Mouse (Mus musculus): ENCODE measurements around the gene B4galt1. TPM values are rescaled to one million over a fixed set of nuclear protein-coding genes. Genes with fewer than 3 reads are reported as not detected.

The B4galt1 gene
- polyA plus RNA-seq, 1 experiment from 2014 or later: 46.2 TPM

GRCm38 (mm10) chr4:40870206-40870605 is 16.4 kb upstream of the B4galt1 start:
- no peaks in the 10 kb centered on the region for H3K36me3 ChIP-seq
- no peak overlapping the region for H3K4me2 ChIP-seq
- WGBS: 69% methylated on average over 4 of the region's 4 CpGs
- peaks cover 39% of the 10 kb centered on the region for H3K4me1 ChIP-seq
- no peak for ATAC-seq (ENCODE audit: extremely low read depth, insufficient number of reproducible peaks, low FRiP score, low TSS enrichment)
- H3K9ac ChIP-seq: no peak overlapping the region
- H3K4me3 ChIP-seq: no peak overlapping the region
- H3K27me3 ChIP-seq (replicated peaks): no peaks in the 10 kb centered on the region
- no peaks in the 10 kb centered on the region for H3K9me3 ChIP-seq
- H3K27ac ChIP-seq (replicated peaks): no peak overlapping the region

- ATAC-seq (ENCODE audit: extremely low read depth, insufficient number of reproducible peaks, low FRiP score, low TSS enrichment): no peak
- no peaks in the 10 kb centered on the region for H3K27me3 ChIP-seq (replicated peaks)
- no peaks in the 10 kb centered on the region for H3K36me3 ChIP-seq
- no peak overlapping the region for H3K4me3 ChIP-seq
- no peaks in the 10 kb centered on the region for H3K9me3 ChIP-seq
- no peak overlapping the region for H3K9ac ChIP-seq
- H3K4me2 ChIP-seq: peak overlapping the region; percentile 5; the same call in 1 of the 2 replicates
- peak overlapping the region; percentile 75 for H3K27ac ChIP-seq (replicated peaks)
- 59% methylated on average over 13 of the region's 13 CpGs for WGBS
- peaks cover 26% of the 10 kb centered on the region for H3K4me1 ChIP-seq
Observed at GRCm38 (mm10) chr4:40868554-40869232, 14.9 kb upstream of the B4galt1 start.

- H3K9ac ChIP-seq: no peak overlapping the region
- no peaks in the 10 kb centered on the region for H3K9me3 ChIP-seq
- no peak for ATAC-seq (ENCODE audit: extremely low read depth, insufficient number of reproducible peaks, low FRiP score, low TSS enrichment)
- H3K27me3 ChIP-seq (replicated peaks): no peaks in the 10 kb centered on the region
- H3K4me1 ChIP-seq: peaks cover 11% of the 10 kb centered on the region
- no peak overlapping the region for H3K4me3 ChIP-seq
- no peaks in the 10 kb centered on the region for H3K36me3 ChIP-seq
- no peak overlapping the region for H3K4me2 ChIP-seq
- 93% methylated on average over 12 of the region's 12 CpGs for WGBS
- no peak overlapping the region for H3K27ac ChIP-seq (replicated peaks)
Observed at GRCm38 (mm10) chr4:40864361-40864760, 10.6 kb upstream of the B4galt1 start.

DNA sequence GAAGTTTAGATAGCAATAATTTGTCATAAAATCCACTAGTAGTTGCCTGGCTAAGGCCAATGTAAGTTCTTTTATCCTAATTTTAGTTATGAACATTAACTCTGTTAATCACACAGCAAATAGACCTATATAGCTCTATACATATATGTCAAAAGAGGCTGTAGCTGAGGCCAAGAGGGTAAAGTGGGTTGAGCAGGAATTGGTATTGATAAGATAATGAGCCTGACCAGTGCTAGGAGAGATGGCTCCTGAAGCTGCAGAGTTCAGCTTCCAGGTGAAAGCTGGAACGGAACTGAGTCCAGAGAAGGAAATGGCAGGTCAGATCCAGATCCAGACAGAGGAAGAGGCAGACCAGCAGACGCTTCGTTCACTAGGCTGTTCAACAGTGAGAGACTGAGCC is 9.5 kb upstream of the B4galt1 start:
- H3K9me3 ChIP-seq: no peaks in the 10 kb centered on the region
- no peak overlapping the region for H3K27ac ChIP-seq (replicated peaks)
- H3K36me3 ChIP-seq: no peaks in the 10 kb centered on the region
- WGBS: 54% methylated on average over 3 of the region's 3 CpGs
- H3K27me3 ChIP-seq (replicated peaks): no peaks in the 10 kb centered on the region
- H3K4me3 ChIP-seq: no peak overlapping the region
- peaks cover 1% of the 10 kb centered on the region for H3K4me1 ChIP-seq
- H3K9ac ChIP-seq: no peak overlapping the region
- no peak for ATAC-seq (ENCODE audit: extremely low read depth, insufficient number of reproducible peaks, low FRiP score, low TSS enrichment)
- no peak overlapping the region for H3K4me2 ChIP-seq

GRCm38 (mm10) chr4:40861131-40861530 is 7.3 kb upstream of the B4galt1 start:
- Histone ChIP-seq H3K27me3 (replicated peaks) (no peaks in the 10 kb centered on the region), H3K9ac (no peak overlapping the region), H3K9me3 (no peaks in the 10 kb centered on the region), H3K4me3 (no peak overlapping the region), H3K36me3 (no peaks in the 10 kb centered on the region), H3K4me1 (no peaks in the 10 kb centered on the region), H3K27ac (replicated peaks) (no peak overlapping the region), H3K4me2 (no peak overlapping the region)
- ATAC-seq (ENCODE audit: extremely low read depth, insufficient number of reproducible peaks, low FRiP score, low TSS enrichment): no peak
- 79% methylated on average over 3 of the region's 3 CpGs for WGBS

DNA sequence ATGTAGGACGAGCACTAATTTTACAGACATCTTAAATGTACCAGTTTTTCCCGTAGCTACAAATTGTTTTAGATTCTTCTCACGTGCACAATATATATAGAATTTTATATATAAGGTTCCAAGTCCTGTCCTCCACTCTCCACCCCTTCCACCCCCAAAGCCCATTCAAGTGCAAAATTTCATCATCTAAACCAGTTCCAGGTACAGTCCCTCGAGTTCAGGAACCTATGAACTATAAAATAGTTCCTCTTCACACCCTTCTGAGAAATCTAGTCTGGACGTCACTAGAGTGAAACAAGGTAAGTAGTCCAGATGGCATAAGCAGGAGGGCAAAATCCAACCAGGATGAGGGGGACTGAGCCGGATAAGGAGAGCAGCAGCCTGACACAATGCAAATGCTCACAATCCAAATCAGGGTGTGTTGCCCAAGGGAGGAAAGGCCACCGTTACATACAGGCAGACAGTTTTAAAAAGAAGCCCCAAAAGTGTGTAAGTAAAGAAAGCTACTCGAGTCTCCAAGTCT is 4.1 kb upstream of the B4galt1 start:
- Histone ChIP-seq H3K27me3 (replicated peaks) (no peaks in the 10 kb centered on the region), H3K9ac (no peak overlapping the region), H3K9me3 (no peaks in the 10 kb centered on the region), H3K4me3 (no peak overlapping the region), H3K4me2 (no peak overlapping the region), H3K36me3 (no peaks in the 10 kb centered on the region), H3K4me1 (peaks cover 8% of the 10 kb centered on the region), H3K27ac (replicated peaks) (no peak overlapping the region)
- WGBS: 74% methylated on average over 8 of the region's 8 CpGs
- ATAC-seq (ENCODE audit: extremely low read depth, insufficient number of reproducible peaks, low FRiP score, low TSS enrichment): no peak

GRCm38 (mm10) chr4:40856571-40856970 is 2.8 kb upstream of the B4galt1 start:
- Histone ChIP-seq H3K27me3 (replicated peaks) (no peaks in the 10 kb centered on the region), H3K27ac (replicated peaks) (no peak overlapping the region), H3K9ac (no peak overlapping the region), H3K36me3 (no peaks in the 10 kb centered on the region), H3K4me2 (no peak overlapping the region), H3K4me1 (peaks cover 13% of the 10 kb centered on the region), H3K9me3 (no peaks in the 10 kb centered on the region), H3K4me3 (no peak overlapping the region)
- no peak for ATAC-seq (ENCODE audit: extremely low read depth, insufficient number of reproducible peaks, low FRiP score, low TSS enrichment)
- whole genome bisulfite sequencing: 55% methylated on average over 6 of the region's 6 CpGs

- Histone ChIP-seq H3K9ac (peak overlapping the region; percentile 86), H3K27me3 (replicated peaks) (no peaks in the 10 kb centered on the region), H3K4me2 (peak overlapping the region; percentile 91), H3K36me3 (no peaks in the 10 kb centered on the region), H3K27ac (replicated peaks) (peak overlapping the region; percentile 93), H3K4me1 (peaks cover 34% of the 10 kb centered on the region), H3K4me3 (peak overlapping the region; percentile 97), H3K9me3 (no peaks in the 10 kb centered on the region)
- no peak for ATAC-seq (ENCODE audit: extremely low read depth, insufficient number of reproducible peaks, low FRiP score, low TSS enrichment)
- WGBS: 14% methylated on average over 18 of the region's 18 CpGs
Observed at GRCm38 (mm10) chr4:40854387-40854933, 655 bp upstream of the B4galt1 start.

DNA sequence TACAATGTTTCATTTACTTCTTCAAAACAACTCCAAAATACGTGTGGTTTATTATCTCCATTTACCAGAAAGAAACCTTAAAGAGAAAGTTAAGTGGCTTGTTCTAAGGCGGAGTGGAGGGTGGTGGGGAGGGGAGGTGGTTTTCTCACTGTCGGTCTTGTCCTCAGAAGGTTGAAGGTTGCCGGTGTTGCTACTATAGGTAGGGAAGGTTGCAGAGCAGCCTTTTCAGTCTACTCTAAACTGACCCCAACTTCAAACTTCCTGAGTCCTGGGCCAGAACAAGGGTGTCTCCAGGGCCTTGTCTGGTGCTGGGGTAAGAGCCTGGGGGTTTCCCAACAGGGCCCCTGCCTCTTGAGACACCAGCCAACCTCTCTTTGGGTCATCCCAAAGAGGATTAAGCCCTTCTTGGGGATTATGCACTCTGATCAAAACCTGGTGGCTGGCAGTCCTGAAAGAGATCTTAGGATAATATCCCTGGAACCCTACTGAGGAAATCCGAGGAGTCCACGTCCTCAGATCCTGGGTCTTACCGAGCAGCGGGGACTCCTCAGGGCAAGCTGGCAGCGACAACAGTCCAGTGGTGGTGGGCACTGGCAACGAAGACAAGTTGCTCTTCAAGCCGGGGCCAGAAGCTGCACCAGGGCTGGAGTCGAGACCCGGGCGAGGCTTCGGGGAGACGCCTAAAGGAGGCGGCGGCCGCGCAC is 792 bp downstream of the B4galt1 start:
- WGBS: 1% methylated on average over 20 of the region's 20 CpGs

DNA sequence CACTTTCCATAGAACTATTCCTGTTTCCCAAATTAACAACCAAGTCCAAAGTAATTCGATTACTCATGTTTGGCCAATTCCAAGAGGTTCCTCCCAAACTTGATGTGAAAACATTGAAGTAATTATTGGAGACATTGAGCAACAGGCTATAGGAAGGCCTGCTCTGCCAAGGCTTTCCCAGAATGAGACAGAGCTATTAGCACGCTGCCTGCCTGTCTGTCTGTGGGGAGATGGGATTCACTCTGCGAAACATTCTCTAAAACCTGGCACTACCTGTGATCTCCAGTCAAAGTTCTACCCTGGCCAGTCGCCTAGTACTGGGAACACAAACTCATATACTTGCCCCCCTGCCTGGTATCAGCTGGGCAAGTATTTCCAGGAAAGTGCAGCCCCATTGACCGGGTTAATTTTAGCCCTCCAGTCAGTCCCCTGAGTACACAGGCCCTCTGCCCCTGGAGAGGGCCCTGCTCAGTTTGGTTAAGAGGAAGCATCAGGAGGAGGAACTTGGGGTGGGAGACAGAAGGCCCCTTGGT is 1.5 kb downstream of the B4galt1 start:
- peaks cover 56% of the 10 kb centered on the region for H3K4me1 ChIP-seq
- peak overlapping the region; percentile 91 for H3K4me2 ChIP-seq
- 5% methylated on average over 5 of the region's 5 CpGs for WGBS
- H3K27me3 ChIP-seq (replicated peaks): no peaks in the 10 kb centered on the region
- H3K9ac ChIP-seq: peak overlapping the region; percentile 100
- H3K9me3 ChIP-seq: no peaks in the 10 kb centered on the region
- peak overlapping the region; percentile 97 for H3K4me3 ChIP-seq
- no peak for ATAC-seq (ENCODE audit: extremely low read depth, insufficient number of reproducible peaks, low FRiP score, low TSS enrichment)
- H3K27ac ChIP-seq (replicated peaks): peak overlapping the region; percentile 98
- H3K36me3 ChIP-seq: no peaks in the 10 kb centered on the region

More for the DNA sequence above, 792 bp downstream of the B4galt1 start:
- Histone ChIP-seq H3K27me3 (replicated peaks) (no peaks in the 10 kb centered on the region), H3K27ac (replicated peaks) (peak overlapping the region; percentile 98), H3K9me3 (no peaks in the 10 kb centered on the region), H3K4me3 (peak overlapping the region; percentile 97), H3K36me3 (no peaks in the 10 kb centered on the region), H3K4me2 (peak overlapping the region; percentile 91), H3K9ac (peak overlapping the region; percentile 100), H3K4me1 (peaks cover 49% of the 10 kb centered on the region)
- no peak for ATAC-seq (ENCODE audit: extremely low read depth, insufficient number of reproducible peaks, low FRiP score, low TSS enrichment)

DNA sequence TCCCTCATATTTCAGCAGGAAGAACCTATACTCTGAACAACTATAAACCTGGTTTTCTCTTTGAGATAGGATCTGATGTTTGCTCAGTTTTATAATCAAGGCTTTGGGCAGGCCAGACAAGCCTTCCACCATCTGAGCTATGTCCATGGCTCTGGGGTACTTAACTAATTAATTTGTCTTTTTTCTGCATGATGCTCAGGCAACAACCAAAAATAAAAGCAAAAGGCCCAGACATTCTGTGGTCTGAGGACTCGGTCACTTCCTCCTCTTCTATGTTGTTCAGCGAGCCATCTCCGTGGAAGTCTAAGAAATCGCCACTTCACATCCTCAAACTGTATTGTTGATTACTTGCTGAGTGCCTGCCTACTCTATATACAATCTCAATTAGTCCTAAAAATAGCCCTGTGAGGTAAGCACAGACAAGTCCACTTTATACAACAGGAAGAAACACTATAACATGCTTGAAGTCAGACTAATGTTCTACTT is 2.0 kb downstream of the B4galt1 start:
- ATAC-seq (ENCODE audit: extremely low read depth, insufficient number of reproducible peaks, low FRiP score, low TSS enrichment): no peak
- no peaks in the 10 kb centered on the region for H3K27me3 ChIP-seq (replicated peaks)
- WGBS: 5% methylated on average over 4 of the region's 4 CpGs
- peak overlapping the region; percentile 91 for H3K4me2 ChIP-seq
- H3K36me3 ChIP-seq: no peaks in the 10 kb centered on the region
- peak overlapping the region; percentile 98 for H3K27ac ChIP-seq (replicated peaks)
- H3K4me3 ChIP-seq: peak overlapping the region; percentile 97
- H3K9me3 ChIP-seq: no peaks in the 10 kb centered on the region
- peaks cover 61% of the 10 kb centered on the region for H3K4me1 ChIP-seq
- H3K9ac ChIP-seq: peak overlapping the region; percentile 100

Data from heart, embryonic 13.5 days (tissue).